Mouse (Mus musculus) limb, embryonic 14.5 days (tissue): ENCODE measurements around the gene Gng7. TPM values are rescaled to one million over a fixed set of nuclear protein-coding genes. Genes with fewer than 3 reads are reported as not detected.
A peak's percentile ranks its signal among the peaks of the same experiment; 100 is the strongest.

Experiments
- ATAC-seq: fragments of 200-750 bp; cut with Nextera tagmentation; 2 replicates; pipeline ENCODE4 v1.8.0; 2017; ENCODE audit warnings: low read depth, moderate number of reproducible peaks, moderate TSS enrichment; ENCODE audit not compliant: low FRiP score
- DNase-seq: peaks from one replicate; pipeline ENCODE4 v3.0.0-alpha.2; 2015; ENCODE audit warnings: low spot score
- H3K27ac ChIP-seq: fragments of 300-500 bp; sonication (generic); replicated peaks from 2 replicates; pipeline ENCODE4 v1.5.1; 2014; ENCODE audit warnings: low read depth, mild to moderate bottlenecking, low read length, moderate library complexity, mixed read lengths
- H3K27me3 ChIP-seq: fragments of 300-500 bp; sonication (generic); 2 replicates; pipeline ENCODE4 v1.6.1; 2014; ENCODE audit warnings: low read length, mixed read lengths; ENCODE audit not compliant: control insufficient read depth, insufficient read depth
- H3K36me3 ChIP-seq: fragments of 300-500 bp; sonication (generic); 2 replicates; pipeline ENCODE4 v1.6.1; 2014; ENCODE audit warnings: mild to moderate bottlenecking, low read length, moderate library complexity, mixed read lengths; ENCODE audit not compliant: control insufficient read depth, insufficient read depth
- H3K4me1 ChIP-seq: fragments of 300-500 bp; sonication (generic); 2 replicates; pipeline ENCODE4 v1.6.1; 2014; ENCODE audit warnings: antibody characterized with exemption, low read length, mixed read lengths; ENCODE audit not compliant: control insufficient read depth, insufficient read depth
- H3K4me2 ChIP-seq: fragments of 300-500 bp; sonication (generic); replicated peaks from 2 replicates; pipeline ENCODE4 v1.6.1; 2014; ENCODE audit warnings: low read depth, mild to moderate bottlenecking, low read length, moderate library complexity; ENCODE audit not compliant: severe bottlenecking
- H3K4me3 ChIP-seq: fragments of 300-500 bp; sonication (generic); replicated peaks from 2 replicates; pipeline ENCODE4 v1.5.1; 2014; ENCODE audit warnings: low read length
- H3K9ac ChIP-seq: fragments of 300-500 bp; sonication (generic); 2 replicates; pipeline ENCODE4 v1.6.1; 2014; ENCODE audit warnings: mild to moderate bottlenecking, low read depth, low read length, moderate library complexity; ENCODE audit not compliant: severe bottlenecking
- H3K9me3 ChIP-seq: fragments of 300-500 bp; sonication (generic); 2 replicates; pipeline ENCODE4 v1.6.1; 2016; ENCODE audit warnings: low read length; ENCODE audit not compliant: control insufficient read depth
- POLR2A ChIP-seq: fragments of 200-500 bp; IDR thresholded peaks from 2 replicates; pipeline ENCODE4 v1.8.0; 2012; ENCODE audit warnings: inconsistent platforms, mild to moderate bottlenecking, moderate library complexity, borderline replicate concordance; ENCODE audit not compliant: insufficient read depth, insufficient read length; ENCODE audit errors: extremely low read depth
- WGBS: fragments of 180-500 bp; shearing (Covaris S2); extraction: QIAGEN DNeasy Blood & Tissue Kit; methylation state at CpG from one replicate; pipeline ENCODE4 v1.1.7; 2014; 5-methylcytosine and 5-hydroxymethylcytosine counted together
- polyA plus RNA-seq, 2 experiments: library from polyadenylated mRNA; depleted of rRNA in 1 of 2; stranded (reverse) in 1 of 2; unstranded in 1 of 2; fragments of >200 nt; fragmentation: Nextera tagmentation in 1 of 2; extraction: Ambion mirVana in 1 of 2; gene quantifications; 2 replicates each; pipeline versions ENCODE4 v1.2.1 to v1.2.3; 2012 to 2014

Gene Gng7
- polyA plus RNA-seq, 2 experiments, result 6.5 to 7.9 TPM

DNA sequence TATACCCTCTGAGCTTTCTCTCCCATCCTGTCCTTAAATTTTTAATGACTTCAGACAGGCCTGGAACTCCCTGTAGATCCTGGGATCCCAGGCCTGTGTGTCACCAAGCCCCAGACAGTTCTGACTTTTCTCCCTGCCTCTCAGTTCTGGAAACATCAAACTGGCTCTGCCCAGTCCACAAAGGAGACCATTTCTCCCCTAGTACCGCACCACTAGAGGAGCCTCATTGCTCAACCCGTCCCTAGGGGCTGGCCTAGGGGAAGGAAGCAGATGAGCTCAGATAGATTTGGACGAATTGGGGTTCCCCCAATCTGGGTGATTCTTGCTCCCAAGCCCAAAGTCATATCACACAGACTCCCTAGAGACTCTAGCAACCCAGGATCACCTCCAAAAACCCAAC lies 79.5 kb downstream of the Gng7 start:
- DNase-seq (no peak), ATAC-seq (no peak)
- TF ChIP-seq POLR2A, result no peak
- H3K27ac ChIP-seq, result peak overlapping the region; percentile 83
- peaks cover 15% of the 10 kb centered on the region; the same call in 1 of the 2 replicates for H3K27me3 ChIP-seq
- no peak overlapping the region for H3K4me3 ChIP-seq
- peak overlapping the region; percentile 66 for H3K4me2 ChIP-seq
- no peaks in the 10 kb centered on the region for H3K9me3 ChIP-seq
- 16% methylated on average over 3 of the region's 3 CpGs for WGBS
- peaks cover 89% of the 10 kb centered on the region for H3K4me1 ChIP-seq
- H3K36me3 ChIP-seq, result no peaks in the 10 kb centered on the region
- no peak overlapping the region for H3K9ac ChIP-seq

DNA sequence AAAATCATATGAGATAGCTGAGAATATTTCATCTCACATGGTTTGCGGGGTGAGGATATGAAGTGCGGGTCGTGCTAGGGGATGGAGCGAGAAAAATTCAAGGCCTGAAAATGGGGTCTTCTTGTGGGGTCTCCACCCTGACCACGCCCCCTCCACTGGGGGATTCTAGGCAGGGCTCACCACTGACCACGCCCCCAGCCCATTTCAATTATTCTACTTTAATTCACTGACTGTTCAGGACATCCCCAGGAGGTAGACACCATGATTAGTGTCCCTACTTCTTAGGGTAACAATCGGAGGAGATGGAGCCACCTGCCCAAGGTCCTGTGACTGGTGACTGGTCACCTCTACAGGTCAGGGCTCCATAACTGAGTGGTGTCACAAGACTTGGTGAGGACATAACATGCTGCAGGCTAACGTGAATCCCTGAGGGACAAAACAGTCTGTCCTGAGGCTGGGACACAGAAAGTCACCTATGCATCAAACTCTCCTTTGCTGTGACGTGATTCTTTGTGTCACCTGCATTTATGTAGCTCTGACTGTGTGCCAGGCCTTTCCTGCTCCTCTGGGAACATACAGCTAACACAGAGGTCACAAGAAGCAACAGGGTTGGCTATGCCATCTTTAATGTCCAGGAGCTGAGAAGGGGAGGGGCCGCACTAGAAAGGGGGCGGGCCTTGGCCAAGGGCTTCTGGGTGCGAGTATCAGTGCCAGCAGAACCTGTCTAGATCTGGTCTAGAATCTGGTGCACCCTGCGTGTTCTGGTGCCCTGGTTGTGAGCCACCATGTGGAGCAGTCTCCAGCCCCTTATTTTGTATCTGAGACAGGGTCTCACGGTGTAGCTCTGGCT lies 80.4 kb downstream of the Gng7 start:
- Histone ChIP-seq H3K9me3 (no peaks in the 10 kb centered on the region), H3K36me3 (no peaks in the 10 kb centered on the region), H3K27me3 (peaks cover 15% of the 10 kb centered on the region; the same call in 1 of the 2 replicates), H3K4me3 (peak overlapping the region; percentile 55; the same call in 1 of the 2 replicates), H3K4me2 (peak overlapping the region; percentile 69), H3K27ac (no peak overlapping the region), H3K9ac (no peak overlapping the region), H3K4me1 (peaks cover 80% of the 10 kb centered on the region)
- 52% methylated on average over 14 of the region's 14 CpGs for WGBS
- DNase-seq (no peak), ATAC-seq (no peak)
- TF ChIP-seq POLR2A, result no peak

DNA sequence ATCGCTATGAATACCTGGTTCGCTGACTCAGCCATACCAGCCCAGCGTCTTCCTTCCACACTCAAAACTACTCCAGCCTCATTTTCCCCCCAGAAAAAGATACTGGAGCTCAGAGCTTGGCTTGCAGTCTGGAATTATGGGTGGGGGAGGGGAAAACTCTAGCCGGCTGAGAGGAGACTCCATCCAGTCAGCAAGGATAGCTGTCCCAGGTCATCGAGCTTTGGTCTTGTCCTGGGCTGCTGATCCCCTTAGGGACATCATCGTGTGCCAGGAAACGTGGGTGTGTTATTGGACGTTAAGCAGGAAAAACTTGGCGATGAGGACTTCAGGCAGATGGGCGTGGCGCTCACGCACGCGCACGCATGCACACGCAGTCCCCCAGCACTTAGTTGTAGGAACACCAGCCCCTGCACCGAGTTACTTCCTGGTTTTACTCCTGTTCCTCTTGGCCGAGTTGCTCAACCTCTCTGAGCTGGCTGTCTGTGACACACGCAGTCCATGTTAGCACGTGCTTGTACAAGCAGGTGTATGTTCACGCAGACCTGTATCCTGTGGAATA lies 81.2 kb downstream of the Gng7 start:
- TF ChIP-seq POLR2A, result no peak
- peak; percentile 35 for DNase-seq
- Histone ChIP-seq H3K4me3 (peak overlapping the region; percentile 55), H3K27ac (no peak overlapping the region), H3K4me1 (peaks cover 74% of the 10 kb centered on the region), H3K9me3 (no peaks in the 10 kb centered on the region), H3K4me2 (peak overlapping the region; percentile 69), H3K27me3 (peaks cover 15% of the 10 kb centered on the region; the same call in 1 of the 2 replicates), H3K36me3 (no peaks in the 10 kb centered on the region), H3K9ac (no peak overlapping the region)
- 2% methylated on average over 21 of the region's 21 CpGs for WGBS
- no peak for ATAC-seq

DNA sequence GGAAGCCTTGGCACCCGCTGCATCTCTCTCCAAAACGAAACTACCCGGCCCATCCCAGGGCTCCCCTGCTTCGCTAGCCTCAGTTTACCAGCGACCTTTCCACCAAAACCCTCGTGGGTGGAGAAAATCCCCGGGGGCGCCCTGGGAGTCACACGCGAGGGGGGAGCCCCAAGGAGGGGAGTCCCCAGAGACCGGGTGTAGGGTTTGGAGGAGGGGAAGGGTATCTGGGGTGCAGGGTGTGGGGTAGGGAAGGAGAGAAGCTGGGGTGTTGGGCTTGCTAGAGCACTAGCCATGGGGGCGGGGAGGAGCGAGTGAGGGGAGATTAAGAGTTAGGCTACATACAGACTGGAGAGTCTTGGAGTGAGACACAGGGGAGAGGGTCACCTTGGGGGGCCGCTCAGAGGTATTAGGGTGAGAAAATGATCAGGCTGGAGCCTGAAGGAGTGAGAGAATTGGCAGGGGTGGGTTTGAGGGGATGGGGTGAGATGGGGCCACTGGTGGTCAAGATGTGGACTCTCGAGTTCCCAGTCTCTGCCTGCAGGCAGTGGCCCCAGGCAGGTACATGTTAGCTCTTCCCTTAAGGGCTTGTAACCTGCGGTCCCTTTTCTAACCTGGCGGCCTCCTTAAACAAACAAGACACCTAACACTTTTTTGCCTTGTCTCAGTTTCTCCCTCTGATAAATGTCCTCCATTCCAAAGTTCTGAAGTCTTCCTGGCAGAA lies 81.9 kb downstream of the Gng7 start:
- H3K4me3 ChIP-seq, result peak overlapping the region; percentile 55
- no peak for TF ChIP-seq POLR2A
- H3K9ac ChIP-seq, result 0 out of 2 replicates have a peak overlapping the region, but pooled peaks have one; percentile 26
- H3K4me1 ChIP-seq, result peaks cover 67% of the 10 kb centered on the region
- H3K4me2 ChIP-seq, result peak overlapping the region; percentile 69
- ATAC-seq (no peak), DNase-seq (no peak)
- no peaks in the 10 kb centered on the region for H3K9me3 ChIP-seq
- no peak overlapping the region for H3K27ac ChIP-seq
- H3K27me3 ChIP-seq, result peaks cover 15% of the 10 kb centered on the region; the same call in 1 of the 2 replicates
- 2% methylated on average over 17 of the region's 17 CpGs for WGBS
- no peaks in the 10 kb centered on the region for H3K36me3 ChIP-seq

GRCm38 (mm10) chr10:80932206-80932605 lies 82.5 kb downstream of the Gng7 start:
- peak; percentile 30 for DNase-seq
- peaks cover 61% of the 10 kb centered on the region for H3K4me1 ChIP-seq
- H3K36me3 ChIP-seq, result no peaks in the 10 kb centered on the region
- H3K4me2 ChIP-seq, result peak overlapping the region; percentile 69
- WGBS, result 0% methylated on average over 20 of the region's 20 CpGs
- H3K9ac ChIP-seq, result peak overlapping the region; percentile 40; the same call in 1 of the 2 replicates
- no peak for ATAC-seq
- peak overlapping the region; percentile 55 for H3K4me3 ChIP-seq
- no peak overlapping the region for H3K27ac ChIP-seq
- H3K9me3 ChIP-seq, result no peaks in the 10 kb centered on the region
- TF ChIP-seq POLR2A, result no peak
- peaks cover 15% of the 10 kb centered on the region; the same call in 1 of the 2 replicates for H3K27me3 ChIP-seq
